Mouse (Mus musculus): Measurements from ENCODE around the gene Tsc22d2.

DNA sequence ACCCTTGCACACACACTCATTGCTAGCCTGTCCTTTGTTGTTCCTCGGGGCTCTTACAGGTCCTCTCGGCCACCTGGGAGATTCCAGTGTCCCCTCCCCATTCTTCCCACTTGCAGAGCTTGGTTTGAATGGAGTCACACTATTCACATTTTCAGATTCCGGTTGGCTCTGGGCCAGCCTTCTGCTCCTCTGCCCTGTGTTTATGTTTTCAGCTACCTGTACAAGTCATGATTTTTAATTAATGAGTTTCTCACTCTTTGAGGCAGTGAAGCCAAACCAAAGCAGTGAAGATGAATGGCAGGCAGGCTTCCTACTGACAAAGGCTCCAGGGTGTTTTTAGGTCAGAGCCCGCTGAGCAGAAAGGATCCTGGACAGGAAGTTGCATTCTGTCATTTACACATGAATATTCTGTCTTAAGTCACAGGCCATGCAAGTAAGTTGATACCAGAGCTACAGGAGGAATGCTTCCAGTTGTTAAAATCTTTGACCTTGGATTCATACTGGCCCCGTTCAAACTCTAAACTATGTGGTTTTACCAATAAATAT, 36.9 kb upstream of the Tsc22d2 start:
- TF ChIP-seq ZC3H11A (IDR thresholded peaks at IDR 0.05; ENCODE audit: borderline replicate concordance, low read depth, low read length) (no peak), HCFC1 (IDR thresholded peaks at IDR 0.05; ENCODE audit: borderline replicate concordance, insufficient read depth, low read length) (no peak), MAFK (IDR thresholded peaks at IDR 0.05; ENCODE audit: insufficient read depth, low read depth, low read length) (no peak), ZNF384 (IDR thresholded peaks at IDR 0.05; ENCODE audit: low read depth, low read length) (no peak)
